Mouse (Mus musculus): Measurements from ENCODE around the gene Bmt2. TPM values are rescaled to one million over a fixed set of nuclear protein-coding genes. Genes with fewer than 3 reads are reported as not detected.

Bmt2 gene
- total RNA-seq, 4 experiments from 2014 or later = 8.7 to 11.7 (median 10.3) TPM

Other genes starting within 250 kb of the Bmt2 start
- 1 to 10 TPM; 5.8 to 9.6 (median 7.9) TPM for gene Tmem168, start 69.9 kb downstream of the Bmt2 start, total RNA-seq (2022)
- gene Gpr85, start 162.0 kb upstream of the Bmt2 start, total RNA-seq (2022) = under 1 TPM in 3 of 4 experiments, not detected in 1; 0.10 to 0.56 (median 0.31) TPM
- gene 2610001J05Rik, start 193.6 kb upstream of the Bmt2 start, total RNA-seq (2022) = 10 to 100 TPM; 30.3 to 38.3 (median 36.3) TPM